Mouse (Mus musculus) liver, embryonic 11.5 days (tissue): Measurements from ENCODE around the gene Neurog2. TPM values are rescaled to one million over a fixed set of nuclear protein-coding genes. Genes with fewer than 3 reads are reported as not detected.

Experiments
- ATAC-seq: fragments of 200-750 bp; cut with Nextera tagmentation; replicated peaks from 2 replicates; pipeline ENCODE4 v1.8.0; 2017; ENCODE audit warnings: moderate number of reproducible peaks, mild to moderate bottlenecking, moderate TSS enrichment, moderate library complexity; ENCODE audit not compliant: low FRiP score
- DNase-seq: peaks from one replicate; pipeline ENCODE4 v3.0.0-alpha.2; 2017; ENCODE audit warnings: low spot score
- H3K27ac ChIP-seq: fragments of 300-500 bp; sonication (generic); 2 replicates; pipeline ENCODE4 v1.5.1; 2014; ENCODE audit warnings: mild to moderate bottlenecking, low read depth, low read length, control low read depth
- H3K27me3 ChIP-seq: fragments of 300-500 bp; sonication (generic); replicated peaks from 2 replicates; pipeline ENCODE4 v1.6.1; 2014; ENCODE audit warnings: low read length, mixed read lengths; ENCODE audit not compliant: control insufficient read depth, insufficient read depth
- H3K36me3 ChIP-seq: fragments of 300-500 bp; sonication (generic); 2 replicates; pipeline ENCODE4 v1.6.1; 2014; ENCODE audit warnings: mild to moderate bottlenecking, low read length, moderate library complexity, mixed read lengths; ENCODE audit not compliant: control insufficient read depth, insufficient read depth
- H3K4me1 ChIP-seq: fragments of 300-500 bp; sonication (generic); replicated peaks from 2 replicates; pipeline ENCODE4 v1.6.1; 2014; ENCODE audit warnings: low read length, mixed read lengths; ENCODE audit not compliant: control insufficient read depth, insufficient read depth
- H3K4me2 ChIP-seq: fragments of 300-500 bp; sonication (generic); 2 replicates; pipeline ENCODE4 v1.6.1; 2014; ENCODE audit warnings: mild to moderate bottlenecking, control low read depth, moderate library complexity
- H3K4me3 ChIP-seq: fragments of 300-500 bp; sonication (generic); 2 replicates; pipeline ENCODE4 v1.5.1; 2014; ENCODE audit warnings: low read depth, low read length, control low read depth
- H3K9ac ChIP-seq: fragments of 300-500 bp; sonication (generic); 2 replicates; pipeline ENCODE4 v1.6.1; 2014; ENCODE audit warnings: low read depth, low read length, control low read depth
- H3K9me3 ChIP-seq: fragments of 300-500 bp; sonication (generic); 2 replicates; pipeline ENCODE4 v1.6.1; 2016; ENCODE audit warnings: low read length, inconsistent platforms, mixed read lengths; ENCODE audit not compliant: control insufficient read depth
- WGBS: fragments of 180-500 bp; shearing (Covaris S2); extraction: QIAGEN DNeasy Blood & Tissue Kit; methylation state at CpG from one replicate; pipeline ENCODE4 v1.1.7; 2014; 5-methylcytosine and 5-hydroxymethylcytosine counted together
- polyA plus RNA-seq: library from polyadenylated mRNA; unstranded; fragments of >200 nt; fragmentation: Nextera tagmentation; extraction: Ambion mirVana; gene quantifications from 2 replicates; pipeline ENCODE4 v1.2.1, GENCODE M21; 2014

The Neurog2 gene
- polyA plus RNA-seq, 1 experiment from 2014 or later: not detected

- WGBS: 4% methylated on average over 37 of the region's 37 CpGs
- H3K27ac ChIP-seq: no peak overlapping the region
- no peak overlapping the region for H3K4me2 ChIP-seq
- no peaks in the 10 kb centered on the region for H3K36me3 ChIP-seq
- H3K4me3 ChIP-seq: no peak overlapping the region
- peaks cover 6% of the 10 kb centered on the region for H3K4me1 ChIP-seq
- DNase-seq (peak; percentile 45), ATAC-seq (no peak)
- H3K27me3 ChIP-seq: peaks cover 83% of the 10 kb centered on the region
- no peaks in the 10 kb centered on the region for H3K9me3 ChIP-seq
- no peak overlapping the region for H3K9ac ChIP-seq
Measured at GRCm38 (mm10) chr3:127628311-127629184, 4.4 kb upstream of the Neurog2 start.

- H3K4me2 ChIP-seq: no peak overlapping the region
- H3K27me3 ChIP-seq: peaks cover 96% of the 10 kb centered on the region
- no peaks in the 10 kb centered on the region for H3K36me3 ChIP-seq
- no peaks in the 10 kb centered on the region for H3K9me3 ChIP-seq
- WGBS: 11% methylated on average over 1 of the region's 1 CpGs
- ATAC-seq (no peak), DNase-seq (no peak)
- H3K9ac ChIP-seq: no peak overlapping the region
- H3K4me1 ChIP-seq: peaks cover 16% of the 10 kb centered on the region
- no peak overlapping the region for H3K27ac ChIP-seq
- H3K4me3 ChIP-seq: no peak overlapping the region
Measured at GRCm38 (mm10) chr3:127630190-127630589, 2.7 kb upstream of the Neurog2 start.

- ATAC-seq (no peak), DNase-seq (no peak)
- Histone ChIP-seq H3K9me3 (no peaks in the 10 kb centered on the region), H3K4me1 (peaks cover 16% of the 10 kb centered on the region), H3K4me2 (no peak overlapping the region), H3K27ac (no peak overlapping the region), H3K9ac (no peak overlapping the region), H3K4me3 (no peak overlapping the region; the same call in 1 of the 2 replicates), H3K27me3 (peaks cover 96% of the 10 kb centered on the region), H3K36me3 (no peaks in the 10 kb centered on the region)
- WGBS: 6% methylated on average over 17 of the region's 17 CpGs
Measured at GRCm38 (mm10) chr3:127630735-127631372, 2.1 kb upstream of the Neurog2 start.

GRCm38 (mm10) chr3:127631582-127631981 is 1.4 kb upstream of the Neurog2 start:
- Histone ChIP-seq H3K9ac (no peak overlapping the region), H3K9me3 (no peaks in the 10 kb centered on the region), H3K36me3 (no peaks in the 10 kb centered on the region), H3K4me1 (peaks cover 16% of the 10 kb centered on the region), H3K4me3 (no peak overlapping the region), H3K4me2 (no peak overlapping the region), H3K27ac (no peak overlapping the region), H3K27me3 (peaks cover 94% of the 10 kb centered on the region)
- no peak for DNase-seq
- 0% methylated on average over 10 of the region's 10 CpGs for WGBS
- ATAC-seq: no peak

- Histone ChIP-seq H3K4me2 (peak overlapping the region; percentile 55), H3K27me3 (peaks cover 94% of the 10 kb centered on the region), H3K27ac (no peak overlapping the region), H3K9ac (no peak overlapping the region), H3K4me3 (peak overlapping the region; percentile 42), H3K4me1 (peaks cover 16% of the 10 kb centered on the region), H3K9me3 (no peaks in the 10 kb centered on the region), H3K36me3 (no peaks in the 10 kb centered on the region)
- peak; percentile 47 for DNase-seq
- peak; percentile 14; the same call in 1 of the 2 replicates for ATAC-seq
- 1% methylated on average over 31 of the region's 32 CpGs for WGBS
Measured at GRCm38 (mm10) chr3:127632531-127632930, 404 bp upstream of the Neurog2 start.

- Histone ChIP-seq H3K9me3 (no peaks in the 10 kb centered on the region), H3K36me3 (no peaks in the 10 kb centered on the region), H3K4me3 (peak overlapping the region; percentile 42), H3K4me2 (peak overlapping the region; percentile 55), H3K4me1 (peaks cover 16% of the 10 kb centered on the region), H3K27ac (no peak overlapping the region), H3K9ac (no peak overlapping the region), H3K27me3 (peaks cover 96% of the 10 kb centered on the region)
- 2% methylated on average over 58 of the region's 58 CpGs for WGBS
- DNase-seq: peak; percentile 84
- ATAC-seq: peak; percentile 79
Measured at GRCm38 (mm10) chr3:127634101-127634983, 1.4 kb downstream of the Neurog2 start.

- peaks cover 97% of the 10 kb centered on the region for H3K27me3 ChIP-seq
- H3K9ac ChIP-seq: no peak overlapping the region
- DNase-seq: no peak
- H3K4me3 ChIP-seq: no peak overlapping the region
- peaks cover 16% of the 10 kb centered on the region for H3K4me1 ChIP-seq
- H3K36me3 ChIP-seq: no peaks in the 10 kb centered on the region
- no peak for ATAC-seq
- no peaks in the 10 kb centered on the region for H3K9me3 ChIP-seq
- 4% methylated on average over 3 of the region's 3 CpGs for WGBS
- H3K27ac ChIP-seq: no peak overlapping the region
- H3K4me2 ChIP-seq: no peak overlapping the region
Measured at GRCm38 (mm10) chr3:127634984-127635349, 2.0 kb downstream of the Neurog2 start.
